Mouse (Mus musculus) thymus, adult 2 months (tissue): ENCODE measurements around the gene Thbs3.

ENCODE experiments used
- CTCF ChIP-seq: fragments of 200-500 bp; IDR thresholded peaks from 2 replicates; pipeline ENCODE4 v1.5.1; 2012; ENCODE audit warnings: mild to moderate bottlenecking, control low read depth, low read length, moderate library complexity, borderline replicate concordance; ENCODE audit not compliant: control insufficient read depth, poor library complexity, insufficient read depth; ENCODE audit errors: extremely low read depth
- POLR2A ChIP-seq: fragments of 200-500 bp; IDR thresholded peaks from 2 replicates; pipeline ENCODE4 v1.6.1; 2012; ENCODE audit warnings: mild to moderate bottlenecking, low read length, control low read depth, moderate library complexity; ENCODE audit not compliant: control insufficient read depth, poor library complexity, insufficient read depth; ENCODE audit errors: extremely low read depth

GRCm38 (mm10) chr3:89174844-89175243 is 40.1 kb upstream of the Thbs3 start:
- no peak for TF ChIP-seq CTCF
- no peak for TF ChIP-seq POLR2A
